Mouse (Mus musculus) heart, embryonic 16.5 days (tissue): Measurements from ENCODE around the gene Prpf40b. TPM values are rescaled to one million over a fixed set of nuclear protein-coding genes. Genes with fewer than 3 reads are reported as not detected.

Experiments used
- ATAC-seq: fragments of 200-750 bp; cut with Nextera tagmentation; replicated peaks from 2 replicates; pipeline ENCODE4 v1.8.0; 2017; ENCODE audit warnings: moderate number of reproducible peaks; ENCODE audit not compliant: insufficient read depth, low FRiP score; ENCODE audit errors: extremely low read depth
- H3K27ac ChIP-seq: fragments of 300-500 bp; sonication (generic); 2 replicates; pipeline ENCODE4 v1.5.1; 2014; ENCODE audit warnings: mild to moderate bottlenecking, low read length, control low read depth, moderate library complexity
- H3K27me3 ChIP-seq: fragments of 300-500 bp; sonication (generic); 2 replicates; pipeline ENCODE4 v1.6.1; 2014; ENCODE audit warnings: low read length, mixed read lengths; ENCODE audit not compliant: control insufficient read depth, insufficient read depth
- H3K36me3 ChIP-seq: fragments of 300-500 bp; sonication (generic); 2 replicates; pipeline ENCODE4 v1.6.1; 2014; ENCODE audit not compliant: control insufficient read depth, insufficient read depth
- H3K4me1 ChIP-seq: fragments of 300-500 bp; sonication (generic); 2 replicates; pipeline ENCODE4 v1.6.1; 2014; ENCODE audit warnings: low read length, mixed read lengths; ENCODE audit not compliant: control insufficient read depth, insufficient read depth
- H3K4me2 ChIP-seq: fragments of 300-500 bp; sonication (generic); 2 replicates; pipeline ENCODE4 v1.6.1; 2014; ENCODE audit warnings: low read depth, mild to moderate bottlenecking, control low read depth, low read length
- H3K4me3 ChIP-seq: fragments of 300-500 bp; sonication (generic); 2 replicates; pipeline ENCODE4 v1.5.1; 2014; ENCODE audit warnings: mild to moderate bottlenecking, control low read depth, low read length
- H3K9ac ChIP-seq: fragments of 300-500 bp; sonication (generic); 2 replicates; pipeline ENCODE4 v1.6.1; 2014; ENCODE audit warnings: low read length, control low read depth
- H3K9me3 ChIP-seq: fragments of 300-500 bp; sonication (generic); replicated peaks from 2 replicates; pipeline ENCODE4 v1.6.1; 2016; ENCODE audit warnings: low read length; ENCODE audit not compliant: control insufficient read depth
- WGBS: fragments of 180-500 bp; shearing (Covaris S2); extraction: QIAGEN DNeasy Blood & Tissue Kit; methylation state at CpG from one replicate; pipeline ENCODE4 v1.1.7; 2014; 5-methylcytosine and 5-hydroxymethylcytosine counted together
- polyA plus RNA-seq: library from polyadenylated mRNA; unstranded; fragments of >200 nt; fragmentation: Nextera tagmentation; extraction: Ambion mirVana; gene quantifications from 2 replicates; pipeline ENCODE4 v1.2.1, GENCODE M21; 2015

The Prpf40b gene
- polyA plus RNA-seq, 1 experiment from 2014 or later, result 36.0 TPM

- H3K4me1 ChIP-seq, result peaks cover 21% of the 10 kb centered on the region
- H3K36me3 ChIP-seq, result no peaks in the 10 kb centered on the region
- no peak overlapping the region for H3K4me3 ChIP-seq
- ATAC-seq, result no peak
- peak overlapping the region; percentile 16; the same call in 1 of the 2 replicates for H3K4me2 ChIP-seq
- H3K9ac ChIP-seq, result 0 out of 2 replicates have a peak overlapping the region, but pooled peaks have one; percentile 13
- no peaks in the 10 kb centered on the region for H3K9me3 ChIP-seq
- WGBS, result 52% methylated on average over 8 of the region's 8 CpGs
- no peaks in the 10 kb centered on the region for H3K27me3 ChIP-seq
- H3K27ac ChIP-seq, result peak overlapping the region; percentile 49
These were observed 70.0 kb downstream of the Prpf40b start for GRCm38 (mm10) chr15:99364921-99365320.

Other genes with a start within 250 kb of the Prpf40b start
- 1.4 and 2.4 TPM in 2 replicates for gene Prph, start 239.9 kb upstream of the Prpf40b start, polyA plus RNA-seq
- gene Troap, start 220.5 kb upstream of the Prpf40b start, polyA plus RNA-seq, result 27.8 and 29.4 TPM in 2 replicates
- 0.12 and 0.16 TPM in 2 replicates for gene C1ql4, start 207.3 kb upstream of the Prpf40b start, polyA plus RNA-seq
- 0.43 and 0.52 TPM in 2 replicates for gene Dnajc22, start 201.9 kb upstream of the Prpf40b start, polyA plus RNA-seq
- 25.3 and 25.5 TPM in 2 replicates for gene Spats2, start 169.2 kb upstream of the Prpf40b start, polyA plus RNA-seq
- gene Kcnh3, start 70.2 kb upstream of the Prpf40b start, polyA plus RNA-seq, result 1.3 TPM in 2 replicates
- 155 and 163 TPM in 2 replicates for gene Mcrs1, start 43.1 kb upstream of the Prpf40b start, polyA plus RNA-seq
- gene Fam186b, start 801 bp downstream of the Prpf40b start, polyA plus RNA-seq, result 0.13 and 0.16 TPM in 2 replicates
- 13.0 and 16.6 TPM in 2 replicates for gene Fmnl3, start 75.4 kb downstream of the Prpf40b start, polyA plus RNA-seq
- gene Tmbim6, start 97.8 kb downstream of the Prpf40b start, polyA plus RNA-seq, result 273 and 290 TPM in 2 replicates
- 6.6 and 7.9 TPM in 2 replicates for gene Nckap5l, start 162.7 kb downstream of the Prpf40b start, polyA plus RNA-seq
- gene Bcdin3d, start 179.6 kb downstream of the Prpf40b start, polyA plus RNA-seq, result 12.5 and 13.0 TPM in 2 replicates
- gene Faim2, start 233.1 kb downstream of the Prpf40b start, polyA plus RNA-seq, result 0.40 and 0.56 TPM in 2 replicates